Mouse (Mus musculus) T-helper 17 cell (primary cell): ENCODE measurements around the gene Egln1.

Source experiments
- in situ Hi-C, 2 experiments: fragments of 300-600 bp; cut with MboI, MseI; formaldehyde crosslinking; loops; 1 replicate in 1 of 2; 2 replicates in 1 of 2; pipeline ENCODE4 v1.15.1; 2025; ENCODE audit warnings: high pct_unique_total_duplicates in 2 of 2

Gene Egln1

DNA sequence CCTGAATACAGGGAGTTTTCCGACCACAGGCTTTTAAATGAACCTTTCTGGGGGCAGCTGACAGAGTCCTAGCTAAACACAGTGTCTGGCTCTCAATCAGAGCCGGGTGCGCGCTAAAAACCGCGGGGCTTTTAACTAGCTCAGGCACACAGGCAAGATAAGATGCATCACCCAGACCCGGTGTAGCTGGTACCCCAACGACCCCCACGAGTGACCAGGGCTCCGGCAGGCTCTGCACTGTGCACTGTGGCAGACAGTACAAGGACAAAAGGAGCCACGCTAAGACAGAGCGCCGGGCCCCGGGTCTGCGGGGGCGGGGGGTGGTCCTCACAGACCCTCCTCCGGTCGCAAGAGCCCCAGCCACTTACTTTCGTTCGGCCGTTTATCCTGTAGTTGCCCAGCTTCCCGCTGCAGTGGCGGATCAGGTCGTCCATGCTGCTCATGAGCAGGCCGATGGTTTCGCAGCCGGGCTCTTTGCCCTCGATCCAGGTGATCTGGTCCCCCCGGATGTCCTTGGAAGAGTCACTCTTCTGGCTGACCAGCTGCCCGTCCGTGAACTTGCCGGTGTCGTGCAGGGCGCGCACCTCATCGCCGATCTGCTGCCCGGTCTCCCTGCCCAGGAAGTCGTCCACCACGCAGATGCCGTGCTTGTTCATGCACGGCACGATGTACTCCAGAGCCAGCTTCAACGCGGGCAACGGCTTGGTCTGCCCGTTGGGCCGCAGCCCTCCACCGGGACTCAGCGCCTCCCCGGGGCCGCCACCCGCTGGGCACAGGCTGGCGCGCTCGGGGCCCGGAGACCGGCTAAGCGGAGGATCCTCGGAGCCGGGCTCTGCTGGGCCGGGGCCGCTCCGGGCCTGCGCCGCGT is 1.0 kb downstream of the Egln1 start:
- in situ Hi-C loops = no loop called here

DNA sequence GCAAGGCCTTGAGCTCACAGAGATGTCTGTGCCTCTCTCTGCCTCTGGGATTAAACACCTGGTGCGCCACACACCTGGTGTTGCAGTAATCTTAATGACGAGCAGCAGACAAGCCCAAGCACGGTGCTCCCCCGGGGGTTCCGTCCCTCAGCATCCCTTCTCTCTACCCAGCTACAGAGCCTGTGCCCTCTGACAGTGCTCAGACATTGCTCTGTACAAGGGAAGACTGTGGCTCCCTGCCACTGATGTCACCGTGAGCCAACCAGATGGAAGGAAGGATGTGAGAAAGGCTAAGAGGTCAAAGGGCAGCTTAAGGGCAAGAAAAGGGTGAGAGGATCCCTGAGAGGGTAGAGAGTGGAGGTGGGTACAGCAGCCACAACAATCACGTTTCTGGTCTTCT is 4.7 kb downstream of the Egln1 start:
- in situ Hi-C loops = no loop called here

DNA sequence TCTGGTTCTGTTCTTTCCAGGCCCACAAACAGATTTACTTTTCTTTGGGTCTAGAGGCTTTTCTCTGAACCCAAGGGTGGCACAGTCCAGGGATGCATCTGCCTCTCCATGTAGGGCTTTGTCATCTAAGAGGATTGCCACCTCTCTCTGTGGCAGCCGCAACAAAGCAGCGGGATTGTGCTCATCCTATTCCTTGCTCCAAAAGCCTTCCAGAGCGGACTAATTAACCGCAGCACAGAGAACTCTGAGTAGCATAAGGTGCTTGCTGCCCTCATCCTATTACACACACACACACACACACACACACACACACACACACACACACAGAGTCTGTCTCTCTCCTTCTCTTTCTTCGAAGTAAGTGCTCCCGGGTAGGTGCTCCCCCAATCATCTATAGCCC is 5.3 kb downstream of the Egln1 start:
- in situ Hi-C loops = no loop called here

DNA sequence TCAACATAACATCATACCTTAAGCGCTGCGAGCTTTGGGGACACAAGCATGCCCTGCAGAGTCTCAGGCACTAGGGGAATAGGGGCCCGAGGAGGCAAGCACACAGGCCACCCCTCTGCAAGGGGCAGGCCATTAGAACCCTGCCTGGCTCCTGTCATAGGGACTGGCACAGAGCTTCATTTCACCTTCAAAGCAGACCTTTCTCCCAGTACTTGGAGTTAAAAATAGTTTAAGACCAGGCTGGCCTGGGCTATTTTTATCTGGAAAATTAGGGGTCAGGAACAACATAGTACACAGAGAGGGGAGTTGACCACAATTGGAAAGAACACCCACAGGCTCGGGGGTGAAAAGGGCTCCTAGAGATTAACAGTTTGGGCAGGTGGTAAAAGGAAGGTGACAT is 11.8 kb downstream of the Egln1 start:
- in situ Hi-C loops = no loop called here

DNA sequence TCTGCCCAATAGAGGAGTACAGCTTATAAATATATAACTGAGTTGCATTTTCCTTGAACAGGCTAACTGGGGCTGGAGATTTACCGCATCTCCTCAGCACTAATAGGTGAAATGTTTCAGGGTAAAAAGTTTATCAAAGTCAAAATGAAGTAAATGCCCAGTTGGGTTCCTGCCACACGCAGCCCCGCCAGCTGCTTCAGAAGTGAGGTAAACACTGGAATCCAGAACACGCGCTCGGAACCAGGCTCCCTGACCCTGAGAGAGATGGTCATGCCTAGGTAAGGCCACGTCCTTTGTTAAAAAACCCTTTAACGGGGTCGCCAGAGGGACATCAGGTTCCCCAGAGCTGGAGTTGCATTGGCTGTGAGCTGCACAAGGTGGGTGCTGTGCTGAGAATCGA is 12.4 kb downstream of the Egln1 start:
- in situ Hi-C loops = no loop called here

DNA sequence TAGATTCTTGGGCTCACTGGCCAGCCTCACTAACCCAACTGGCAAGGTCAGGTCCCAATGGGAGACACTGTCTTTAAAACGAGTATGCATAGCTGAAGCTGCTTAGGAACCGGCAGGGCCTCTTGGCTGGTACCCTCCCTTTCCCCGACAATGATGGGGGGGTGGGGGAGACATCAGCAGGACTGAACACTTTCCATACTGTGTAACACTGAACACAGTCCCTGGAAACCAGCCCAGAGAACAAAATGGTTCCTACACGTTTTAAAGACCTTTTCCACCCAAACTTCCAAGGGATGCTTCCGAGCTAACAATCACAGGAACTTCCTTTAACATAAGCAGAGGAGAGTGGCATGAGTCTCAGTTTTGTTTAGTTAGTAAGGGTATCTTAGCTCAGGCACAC is 14.0 kb downstream of the Egln1 start:
- in situ Hi-C loops = no loop called here

DNA sequence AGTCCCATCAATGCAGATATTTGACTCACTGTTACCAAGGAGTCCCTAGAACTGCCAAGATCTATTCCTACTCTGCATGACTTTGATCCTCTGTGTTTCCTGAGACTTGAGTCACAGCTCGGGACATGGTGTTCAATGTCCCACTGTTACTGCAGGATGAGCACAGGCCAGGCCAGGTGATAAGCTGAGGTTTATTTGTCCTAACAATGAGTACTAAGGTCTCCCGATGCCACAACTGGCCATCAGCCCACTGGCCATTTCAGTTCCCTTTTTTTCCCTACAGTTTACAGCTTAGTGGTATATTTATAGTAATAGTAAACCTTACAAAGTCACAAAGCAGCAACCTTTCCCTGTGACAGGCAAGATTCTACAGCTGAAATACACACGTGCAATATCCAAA is 16.7 kb downstream of the Egln1 start:
- in situ Hi-C loops = no loop called here

DNA sequence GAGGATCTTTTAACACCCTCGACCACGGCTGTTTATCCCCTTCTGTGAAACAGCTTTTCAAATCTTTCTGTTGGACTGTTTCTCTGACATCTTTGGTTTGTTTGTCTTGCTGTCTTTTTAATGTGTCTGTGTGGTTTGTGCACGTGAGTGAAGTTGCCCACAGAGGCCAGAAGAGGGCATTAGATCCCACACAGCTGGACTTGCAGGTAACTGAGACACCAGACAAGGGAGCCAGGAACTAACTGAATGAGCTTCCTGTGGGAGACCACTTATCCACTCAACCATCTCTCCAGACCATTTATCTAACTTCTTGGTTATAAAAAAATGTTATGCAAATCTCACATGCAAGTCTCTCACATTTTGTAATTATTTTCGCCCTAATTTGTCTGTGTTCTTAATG is 18.5 kb downstream of the Egln1 start:
- in situ Hi-C loops = no loop called here

DNA sequence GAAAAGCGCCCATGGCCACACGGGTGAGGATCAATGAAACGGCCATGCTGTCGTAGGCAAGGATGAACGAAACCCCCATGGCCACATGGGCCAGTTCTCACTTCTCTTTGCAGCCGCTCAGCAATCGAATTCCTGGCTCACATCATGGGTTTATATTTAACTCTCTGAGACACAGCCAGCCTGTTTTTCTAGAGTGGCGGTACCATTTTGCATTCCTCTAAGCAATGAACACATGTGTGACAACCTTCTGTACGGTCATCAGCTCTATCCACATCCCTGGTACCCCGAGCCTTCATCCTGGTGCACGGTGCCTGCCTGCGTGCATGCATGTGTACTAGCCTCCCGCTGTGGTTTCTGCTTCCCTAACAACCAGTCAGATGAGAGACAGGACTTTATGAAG is 19.0 kb downstream of the Egln1 start:
- in situ Hi-C loops = no loop called here

DNA sequence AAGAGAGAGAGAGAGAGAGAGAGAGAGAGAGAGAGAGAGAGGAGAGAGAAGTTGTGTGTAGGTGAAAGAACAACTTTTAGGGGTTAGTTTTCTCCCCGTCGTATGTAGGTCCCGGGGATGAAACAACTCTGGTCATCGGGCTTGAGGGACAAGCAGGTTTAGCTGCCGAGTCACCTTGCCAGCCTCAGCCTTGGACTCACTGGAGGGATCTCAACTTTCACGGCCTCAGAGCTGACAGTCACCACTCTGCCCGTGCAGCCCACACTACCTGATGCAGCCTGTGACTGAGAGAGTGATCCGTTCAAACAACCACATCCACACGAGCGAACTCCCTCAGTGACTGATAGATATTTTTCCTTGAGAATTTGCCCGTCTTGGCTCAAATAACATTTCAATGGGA is 20.1 kb downstream of the Egln1 start:
- in situ Hi-C loops = no loop called here

DNA sequence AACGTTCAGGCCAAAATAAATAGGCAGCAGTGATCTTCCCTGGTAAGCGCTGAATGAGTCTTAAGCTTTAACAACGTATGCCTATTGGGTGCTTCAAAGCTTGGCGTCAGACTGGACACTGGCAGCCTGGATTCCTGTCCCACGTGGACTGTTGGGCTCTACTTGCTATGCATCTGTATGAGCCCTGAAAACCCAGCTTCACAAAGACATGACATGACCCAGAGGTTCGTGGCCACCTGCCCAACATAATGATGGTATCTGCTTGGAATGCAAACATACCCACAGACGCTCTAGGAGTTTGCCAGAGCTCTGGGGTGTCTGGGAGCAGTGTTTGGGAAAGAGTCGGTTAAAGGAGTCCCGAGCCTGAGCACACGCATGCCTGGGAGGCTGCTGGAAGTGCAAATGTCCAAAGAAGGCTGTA is 22.8 kb downstream of the Egln1 start:
- in situ Hi-C loops = no loop called here

DNA sequence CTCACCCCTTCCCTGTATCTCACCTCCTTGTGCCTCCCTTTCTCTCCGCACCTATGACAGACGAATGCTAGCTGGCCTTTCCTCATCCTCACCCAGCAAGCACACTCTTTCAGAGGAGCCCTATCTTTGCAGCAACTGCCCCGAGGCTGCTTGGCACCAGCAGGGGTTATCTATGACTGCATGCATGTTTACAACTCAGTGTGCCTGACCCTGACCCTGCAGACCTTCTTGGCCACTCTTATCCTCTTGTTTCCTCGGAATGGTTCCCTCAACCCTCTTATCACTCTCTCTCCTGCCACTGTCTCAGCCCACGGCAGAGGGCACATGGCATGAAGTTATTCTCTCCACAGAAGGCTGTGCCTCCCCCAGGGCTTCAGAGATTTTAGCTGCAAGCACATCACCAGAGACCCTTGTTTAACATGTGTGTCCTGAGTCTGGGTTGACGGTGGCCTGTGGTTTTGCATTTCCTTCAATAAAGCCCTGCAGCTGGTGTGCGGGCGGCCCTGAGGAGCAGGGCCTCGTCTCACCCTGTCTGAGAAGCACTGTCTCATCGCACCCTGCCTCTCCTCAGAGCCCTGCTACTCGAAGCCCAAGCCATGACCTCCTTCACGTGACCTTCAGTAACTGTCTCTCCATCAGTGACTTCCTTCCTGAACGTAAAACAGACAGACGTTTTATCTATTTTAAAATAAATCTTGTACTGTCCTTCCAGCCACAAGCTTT is 23.4 kb downstream of the Egln1 start:
- in situ Hi-C loops = no loop called here

DNA sequence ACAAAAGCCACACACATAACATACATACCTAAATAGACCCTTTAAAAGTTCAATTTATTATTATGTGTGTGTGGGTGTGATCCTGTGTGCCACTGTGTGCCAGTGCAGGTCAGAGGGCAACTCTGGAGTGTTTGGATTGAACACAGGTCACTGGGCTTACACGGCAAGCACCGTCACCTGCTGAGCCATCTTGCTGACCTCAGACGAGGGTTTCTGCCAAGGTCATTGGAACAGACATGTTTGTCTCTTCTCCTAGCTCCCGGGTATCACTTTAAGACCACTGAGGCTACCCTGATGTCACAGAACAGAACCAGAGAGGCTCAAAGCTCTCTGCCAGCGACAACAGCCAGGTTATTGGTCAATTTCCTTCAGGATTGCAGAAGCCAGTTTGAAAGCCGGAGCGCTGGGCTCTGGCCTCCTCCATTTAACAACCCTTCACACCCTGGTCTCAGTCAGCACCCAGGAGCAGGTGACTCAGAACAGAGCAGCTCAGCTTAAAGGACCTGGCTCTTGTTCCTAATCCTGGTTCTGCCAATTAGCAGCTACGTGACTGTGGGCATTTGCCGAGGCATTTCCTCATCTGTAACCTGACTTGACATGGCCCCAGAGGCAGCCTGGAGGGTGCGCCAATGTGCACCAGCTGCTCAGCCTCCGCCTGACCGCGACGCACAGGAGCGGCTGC is 25.0 kb downstream of the Egln1 start:
- in situ Hi-C loops = no loop called here

DNA sequence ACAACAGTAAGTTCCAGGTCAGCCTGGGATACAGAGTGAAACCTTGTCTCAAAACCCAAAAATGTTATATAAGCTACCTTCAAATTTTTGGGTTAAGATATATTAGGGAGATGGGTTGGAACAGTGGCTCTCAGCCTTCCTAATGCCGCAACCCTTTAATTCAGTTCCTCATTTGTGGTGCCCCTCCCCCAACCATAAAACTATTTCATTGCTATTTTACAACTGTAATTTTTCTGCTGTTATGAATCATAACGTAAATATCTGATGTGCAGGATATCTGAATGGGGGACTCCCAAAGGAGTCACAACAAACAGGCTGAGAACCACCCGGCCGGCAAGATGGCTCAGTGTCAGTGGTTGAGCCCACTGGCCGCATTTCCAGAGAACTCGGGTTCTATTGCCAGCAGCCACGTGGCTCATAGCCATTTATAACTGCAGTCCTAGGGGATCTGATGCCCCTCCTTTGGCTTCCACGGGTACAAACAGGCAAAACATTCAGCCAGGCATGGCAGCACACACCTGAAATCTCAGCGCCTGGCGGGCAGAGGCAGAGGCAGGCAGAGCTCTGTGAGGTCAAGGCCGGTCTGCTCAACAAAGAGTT is 26.5 kb downstream of the Egln1 start:
- in situ Hi-C loops = no loop called here

DNA sequence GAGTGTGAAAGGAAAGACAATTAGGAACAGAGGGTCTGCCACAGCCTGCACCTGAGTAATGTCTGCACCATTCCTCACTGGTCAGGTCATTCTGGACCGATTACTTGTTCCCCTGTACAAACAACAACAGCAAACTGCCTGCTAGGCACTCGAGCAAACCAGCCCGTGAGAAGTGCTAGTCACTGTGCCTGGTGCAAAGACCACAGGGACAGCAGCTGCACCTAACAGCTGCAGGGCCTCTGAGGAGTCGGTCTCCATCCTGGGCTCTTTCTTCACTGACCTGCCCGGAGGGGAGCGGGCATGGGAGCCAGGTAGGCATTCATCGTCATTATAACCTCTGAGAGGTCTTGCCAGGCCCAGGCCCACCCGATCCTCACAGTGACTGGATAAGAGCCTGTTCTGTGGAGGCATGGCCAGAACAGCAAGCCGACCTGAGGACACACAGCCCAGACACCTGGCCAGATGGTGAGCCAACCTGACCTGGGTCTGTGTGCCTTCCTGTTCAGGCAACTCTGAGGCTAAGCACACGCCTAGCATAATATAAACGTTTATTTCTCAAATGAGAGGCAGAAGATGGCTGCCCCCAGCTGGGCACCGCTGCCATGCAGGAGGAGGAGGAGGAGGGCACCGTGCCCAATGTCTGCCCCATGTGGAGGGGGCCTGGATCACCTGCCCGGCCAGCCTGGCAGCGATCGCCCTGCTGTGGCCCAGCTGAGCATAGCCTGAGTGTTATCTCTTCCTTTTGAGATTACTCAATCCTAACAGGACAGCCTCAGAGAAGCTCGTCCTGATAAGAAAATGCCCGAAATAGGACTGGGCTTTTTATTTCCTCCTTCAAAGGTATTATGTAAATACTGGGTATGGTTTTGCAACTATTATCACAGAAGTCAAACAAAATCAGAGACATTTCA is 27.5 kb downstream of the Egln1 start:
- in situ Hi-C loops = no loop called here

DNA sequence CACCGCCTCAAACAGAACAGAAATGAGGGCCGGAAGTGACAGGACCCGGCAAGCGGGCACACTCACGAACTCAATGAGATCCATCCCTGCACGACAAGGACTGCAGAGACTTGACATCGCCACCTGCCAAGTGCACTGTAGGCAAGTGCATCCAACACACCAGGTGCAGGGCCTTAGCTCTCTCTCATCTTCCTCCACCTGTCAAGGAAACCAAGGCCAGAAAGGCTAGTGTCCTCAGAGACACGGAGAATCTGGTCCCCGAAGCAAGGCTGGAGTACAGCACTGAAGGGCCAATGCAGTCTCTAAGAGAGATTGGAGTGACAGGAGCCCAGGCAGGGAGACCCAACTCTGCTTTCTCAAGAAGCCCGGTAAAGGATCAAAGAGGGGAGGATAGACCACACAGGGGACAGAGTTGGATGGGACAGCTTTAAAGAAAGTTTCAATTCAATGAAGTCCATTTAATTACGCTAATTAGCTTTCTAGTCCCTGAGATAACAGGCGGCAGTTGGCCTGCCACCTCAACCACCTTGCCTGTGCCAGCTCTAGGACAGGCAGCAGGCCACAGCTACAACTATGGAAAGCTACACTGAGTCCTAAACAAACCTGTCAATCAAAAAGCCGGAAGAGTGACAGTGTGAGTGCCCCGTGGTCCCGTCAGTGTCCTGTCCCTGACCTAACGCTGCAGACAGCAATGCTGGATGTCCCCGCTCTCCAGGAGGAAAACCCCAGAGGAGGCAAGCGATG is 31.2 kb downstream of the Egln1 start:
- in situ Hi-C loops = no loop called here

DNA sequence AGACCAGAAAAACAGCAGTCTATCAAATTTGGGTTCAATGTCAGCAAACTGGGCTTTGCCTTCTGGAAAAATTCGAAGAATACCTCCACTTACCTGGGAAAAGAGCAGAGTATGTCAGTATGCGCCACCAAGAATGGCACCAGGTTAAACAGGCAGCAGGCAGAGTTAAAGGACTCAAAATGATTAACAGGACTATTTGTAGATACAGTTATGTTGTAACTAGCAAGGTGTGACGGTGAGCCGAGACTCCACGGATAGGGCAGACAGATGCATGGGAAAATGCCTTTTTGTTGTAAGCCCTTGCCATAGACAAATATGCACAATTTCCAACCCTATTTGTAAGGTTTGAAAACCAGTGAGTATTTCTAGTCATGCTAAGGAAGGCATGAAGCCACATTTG is 35.1 kb downstream of the Egln1 start:
- in situ Hi-C loops = no loop called here

DNA sequence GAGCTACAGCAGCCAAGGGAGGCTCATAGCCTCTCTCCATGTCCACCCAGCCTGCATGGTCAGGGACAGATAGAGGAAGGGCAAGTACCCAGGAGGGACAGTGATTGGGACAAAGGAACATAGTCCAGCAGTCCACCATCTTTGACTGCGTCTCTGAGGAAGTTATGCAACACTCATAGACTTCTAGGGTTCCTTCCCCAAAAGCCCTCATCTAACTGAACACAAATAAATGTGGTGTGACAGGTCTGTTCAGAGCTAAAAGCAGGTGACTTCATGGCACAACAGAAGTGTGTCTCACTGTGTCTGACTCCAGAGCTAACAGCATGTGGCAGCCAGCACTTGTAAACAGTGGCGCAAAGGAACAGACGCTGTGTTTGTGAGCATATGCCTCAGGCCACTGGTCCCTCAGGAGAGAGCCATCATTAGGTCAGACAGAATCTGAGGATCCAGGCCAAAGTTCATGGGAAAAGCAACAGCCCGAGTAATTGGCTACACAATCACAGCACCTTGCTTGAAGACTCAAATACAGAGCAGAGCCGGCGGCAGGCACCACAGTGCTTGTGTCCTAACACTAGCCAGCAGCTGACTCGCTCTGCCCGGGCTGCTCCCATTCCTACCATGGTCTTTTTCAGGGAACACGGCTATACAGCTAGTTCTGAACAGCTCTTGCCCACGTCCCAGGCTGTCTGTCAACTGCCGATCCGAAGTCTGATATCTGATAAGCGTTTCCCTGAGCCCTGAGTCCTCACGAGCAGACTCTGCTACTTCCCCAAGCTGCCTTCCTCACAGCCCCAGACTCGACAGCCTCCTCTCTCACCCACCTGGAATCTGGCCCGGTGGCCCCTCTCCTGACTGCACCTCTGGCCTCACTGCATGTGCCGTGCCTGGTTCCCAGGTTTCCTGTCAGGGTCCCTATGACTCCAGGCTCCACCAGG is 36.9 kb downstream of the Egln1 start:
- in situ Hi-C loops = no loop called here

DNA sequence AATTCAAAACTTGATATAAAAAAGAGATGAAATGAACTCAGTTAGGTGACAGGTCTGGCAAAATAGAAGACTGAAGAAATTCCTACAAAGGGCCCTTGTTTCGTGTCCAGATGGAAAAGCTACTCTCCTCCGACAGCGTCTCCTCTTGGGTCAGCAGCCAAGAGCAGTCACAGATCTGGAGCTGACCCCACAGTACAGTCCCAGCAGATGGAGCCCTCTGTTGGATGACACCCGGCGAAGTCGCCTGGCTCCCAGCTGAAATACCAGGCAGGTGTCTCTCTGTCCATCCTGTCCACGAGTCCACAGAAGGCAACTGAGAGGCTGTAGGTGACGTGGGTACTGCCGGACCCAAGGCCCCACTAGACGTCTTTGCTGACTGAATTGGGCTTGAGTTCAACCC is 38.8 kb downstream of the Egln1 start:
- in situ Hi-C loops = no loop called here
